Mouse (Mus musculus): Measurements from ENCODE around the gene Rflna. TPM values are rescaled to one million over a fixed set of nuclear protein-coding genes. Genes with fewer than 3 reads are reported as not detected.

The Rflna gene
- total and polyA plus RNA-seq, 3 experiments: 0.17 to 0.46 TPM; not detected in 1

GRCm38 (mm10) chr5:124957491-124957890, 45.5 kb upstream of the Rflna start:
- DNase-seq (ENCODE audit: extremely low read depth): no peak
- no peaks in the 10 kb centered on the region for H3K79me2 ChIP-seq (replicated peaks; ENCODE audit: control insufficient read depth, extremely low read depth, insufficient read depth, poor library complexity, severe bottlenecking)
- H3K4me2 ChIP-seq (ENCODE audit: insufficient read depth, low read depth, poor library complexity, severe bottlenecking): no peak overlapping the region
- H3K4me3 ChIP-seq (replicated peaks in 1 of 3; ENCODE audit: low read depth in 2 of 3, low read length in 2 of 3, poor library complexity in 1 of 3): no peak overlapping the region
- H3K9ac ChIP-seq (ENCODE audit: insufficient read depth, low read depth): no peak overlapping the region
- in situ Hi-C loops (cut with MboI; ENCODE audit: low pct_ligation_motif_present, low pct_unique_long_range_greater_than_20kb, low sequenced_read_pairs): no loop called here
- H3K4me1 ChIP-seq (ENCODE audit: control insufficient read depth in 1 of 2, insufficient read depth in 2 of 2): peaks cover 3 to 5% of the 10 kb centered on the region in 2 experiments; a peak in 1 of 4 replicates
- no peaks in the 10 kb centered on the region for H3K36me3 ChIP-seq (replicated peaks in 1 of 2; ENCODE audit: control insufficient read depth in 1 of 2, insufficient read depth in 1 of 2, low read length in 1 of 2)
- H3K9me3 ChIP-seq (replicated peaks; ENCODE audit: low read length): peaks cover 8% of the 10 kb centered on the region
- no peak overlapping the region for H3K27ac ChIP-seq (ENCODE audit: insufficient read depth, low read depth)
- dilution Hi-C loops (cut with MboI; ENCODE audit: extremely low pct_ligation_motif_present, extremely low pct_unique_long_range_greater_than_20kb, low sequenced_read_pairs): no loop called here
- TF ChIP-seq SIN3A (IDR thresholded peaks at IDR 0.05; ENCODE audit: low read length) (no peak), ELF1 (IDR thresholded peaks at IDR 0.05; ENCODE audit: low read depth, low read length) (no peak), SMC3 (IDR thresholded peaks at IDR 0.05; ENCODE audit: low read depth, low read length) (no peak), KAT2A (IDR thresholded peaks at IDR 0.05; ENCODE audit: insufficient replicate concordance, low read length) (no peak), MAZ (IDR thresholded peaks at IDR 0.05; ENCODE audit: low read depth, low read length) (no peak), PAX5 (IDR thresholded peaks at IDR 0.05; ENCODE audit: low read length) (no peak), MAFK (IDR thresholded peaks at IDR 0.05; ENCODE audit: insufficient replicate concordance, low read length) (no peak), POLR2A (IDR thresholded peaks at IDR 0.05; ENCODE audit: low read depth, low read length) (no peak)
- H3K27me3 ChIP-seq (replicated peaks): peaks cover 1% of the 10 kb centered on the region

GRCm38 (mm10) chr5:124959099-124959498, 43.9 kb upstream of the Rflna start:
- H3K4me2 ChIP-seq (ENCODE audit: insufficient read depth, low read depth, poor library complexity, severe bottlenecking): no peak overlapping the region
- in situ Hi-C loops (cut with MboI; ENCODE audit: low pct_ligation_motif_present, low pct_unique_long_range_greater_than_20kb, low sequenced_read_pairs) (no loop called here), dilution Hi-C loops (cut with MboI; ENCODE audit: extremely low pct_ligation_motif_present, extremely low pct_unique_long_range_greater_than_20kb, low sequenced_read_pairs) (no loop called here)
- peaks cover 3 to 5% of the 10 kb centered on the region in 2 experiments; a peak in 1 of 4 replicates for H3K4me1 ChIP-seq (ENCODE audit: control insufficient read depth in 1 of 2, insufficient read depth in 2 of 2)
- TF ChIP-seq SIN3A (IDR thresholded peaks at IDR 0.05; ENCODE audit: low read length) (no peak), USF1 (IDR thresholded peaks at IDR 0.05; ENCODE audit: low read depth, low read length) (no peak), MEF2A (IDR thresholded peaks at IDR 0.05; ENCODE audit: borderline replicate concordance, low read depth, low read length) (no peak), CTCF (conservative IDR thresholded peaks at IDR 0.05 in 1 of 2, IDR thresholded peaks at IDR 0.05 in 1 of 2; ENCODE audit: low read depth in 2 of 2, low read length in 2 of 2) (peak in 1 of 2 experiments; percentile 24; a peak in 1 of 4 replicates), CHD1 (IDR thresholded peaks at IDR 0.05; ENCODE audit: low read depth, low read length) (no peak)
- H3K79me2 ChIP-seq (replicated peaks; ENCODE audit: control insufficient read depth, extremely low read depth, insufficient read depth, poor library complexity, severe bottlenecking): no peaks in the 10 kb centered on the region
- no peak overlapping the region for H3K9ac ChIP-seq (ENCODE audit: insufficient read depth, low read depth)
- no peak overlapping the region for H3K27ac ChIP-seq (ENCODE audit: insufficient read depth, low read depth)
- no peak overlapping the region for H3K4me3 ChIP-seq (replicated peaks in 1 of 3; ENCODE audit: low read depth in 2 of 3, low read length in 2 of 3, poor library complexity in 1 of 3)
- peaks cover 8% of the 10 kb centered on the region for H3K9me3 ChIP-seq (replicated peaks; ENCODE audit: low read length)
- H3K27me3 ChIP-seq (replicated peaks): peaks cover 5% of the 10 kb centered on the region
- no peaks in the 10 kb centered on the region for H3K36me3 ChIP-seq (replicated peaks in 1 of 2; ENCODE audit: control insufficient read depth in 1 of 2, insufficient read depth in 1 of 2, low read length in 1 of 2)
- DNase-seq (ENCODE audit: extremely low read depth): no peak

GRCm38 (mm10) chr5:124960131-124960901, 42.7 kb upstream of the Rflna start:
- dilution Hi-C loops (cut with MboI; ENCODE audit: extremely low pct_ligation_motif_present, extremely low pct_unique_long_range_greater_than_20kb, low sequenced_read_pairs) (no loop called here), in situ Hi-C loops (cut with MboI; ENCODE audit: low pct_ligation_motif_present, low pct_unique_long_range_greater_than_20kb, low sequenced_read_pairs) (no loop called here)
- Histone ChIP-seq H3K36me3 (replicated peaks in 1 of 2; ENCODE audit: control insufficient read depth in 1 of 2, insufficient read depth in 1 of 2, low read length in 1 of 2) (no peaks in the 10 kb centered on the region), H3K79me2 (replicated peaks; ENCODE audit: control insufficient read depth, extremely low read depth, insufficient read depth, poor library complexity, severe bottlenecking) (no peaks in the 10 kb centered on the region), H3K9me3 (replicated peaks; ENCODE audit: low read length) (peaks cover 8% of the 10 kb centered on the region), H3K27ac (ENCODE audit: insufficient read depth, low read depth) (no peak overlapping the region), H3K27me3 (replicated peaks) (peaks cover 8% of the 10 kb centered on the region), H3K4me3 (replicated peaks in 1 of 3; ENCODE audit: low read depth in 2 of 3, low read length in 2 of 3, poor library complexity in 1 of 3) (no peak overlapping the region), H3K9ac (ENCODE audit: insufficient read depth, low read depth) (no peak overlapping the region), H3K4me2 (ENCODE audit: insufficient read depth, low read depth, poor library complexity, severe bottlenecking) (no peak overlapping the region), H3K4me1 (ENCODE audit: control insufficient read depth in 1 of 2, insufficient read depth in 2 of 2) (peaks cover 0 to 3% of the 10 kb centered on the region in 2 experiments; a peak in 1 of 4 replicates)
- no peak for DNase-seq (ENCODE audit: extremely low read depth)
- TF ChIP-seq RAD21 (IDR thresholded peaks at IDR 0.05; ENCODE audit: low read depth, low read length) (no peak), CHD2 (IDR thresholded peaks at IDR 0.05; ENCODE audit: low read length) (no peak), ETS1 (conservative IDR thresholded peaks at IDR 0.05; ENCODE audit: low read depth, low read length) (no peak), GABPA (IDR thresholded peaks at IDR 0.05; ENCODE audit: insufficient replicate concordance, low read depth, low read length) (no peak), BHLHE40 (IDR thresholded peaks at IDR 0.05; ENCODE audit: low read depth, low read length) (no peak), JUN (IDR thresholded peaks at IDR 0.05; ENCODE audit: insufficient read depth, low read depth, low read length) (no peak), USF2 (conservative IDR thresholded peaks at IDR 0.05; ENCODE audit: low read depth, low read length) (no peak), TBP (conservative IDR thresholded peaks at IDR 0.05; ENCODE audit: low read depth, low read length) (no peak), EP300 (IDR thresholded peaks at IDR 0.05; ENCODE audit: low read length) (no peak)
